Mouse (Mus musculus) stomach, postnatal 0 days (tissue): ENCODE results near the gene Mrc1.

Experiments used
- CTCF ChIP-seq: IDR thresholded peaks from 2 replicates; pipeline ENCODE4 v1.5.1; 2016; ENCODE audit warnings: antibody characterized with exemption, low read depth, mild to moderate bottlenecking, moderate library complexity
- EP300 ChIP-seq: optimal IDR thresholded peaks from 2 replicates; pipeline ENCODE3; 2016; ENCODE audit warnings: antibody characterized with exemption

DNA sequence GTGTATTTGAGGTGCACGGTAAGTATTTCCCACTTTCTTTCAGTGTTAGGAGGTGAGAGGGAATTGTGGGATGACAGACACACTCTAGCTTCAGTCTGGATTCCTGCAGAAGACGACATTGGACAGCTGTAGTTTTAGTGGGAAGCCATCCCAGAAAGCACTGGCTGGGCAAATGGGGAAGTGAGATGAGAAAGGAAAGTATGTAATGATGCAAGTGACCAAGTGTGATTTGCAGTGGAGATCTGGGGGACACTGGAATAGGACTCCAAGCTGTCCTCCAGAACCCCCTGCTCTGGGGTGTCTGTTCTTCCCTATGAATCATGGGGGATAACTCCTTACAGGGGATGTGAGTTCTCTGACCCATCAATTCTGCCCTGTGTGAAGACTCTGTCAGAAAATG, 4.8 kb downstream of the Mrc1 start:
- TF ChIP-seq CTCF (no peak), EP300 (no peak)
